Mouse (Mus musculus) adrenal gland, postnatal 25 days (tissue): ENCODE measurements around the gene Runx3. TPM values are rescaled to one million over a fixed set of nuclear protein-coding genes. Genes with fewer than 3 reads are reported as not detected.
"Not testable (repeated sequence)": the region's sequence is repeated elsewhere in the genome, so short reads cannot be mapped to it uniquely, and the experiment has no call there.

Experiments used
- DNase-seq: peaks from one replicate; pipeline ENCODE4 v3.0.0; 2021; ENCODE audit warnings: mixed read lengths
- total RNA-seq: library from RNA; stranded (reverse); gene quantifications from 2 replicates; pipeline ENCODE4 v1.2.3, GENCODE M21; 2021

Runx3 gene
- total RNA-seq, 1 experiment from 2014 or later = 1.0 TPM

DNA sequence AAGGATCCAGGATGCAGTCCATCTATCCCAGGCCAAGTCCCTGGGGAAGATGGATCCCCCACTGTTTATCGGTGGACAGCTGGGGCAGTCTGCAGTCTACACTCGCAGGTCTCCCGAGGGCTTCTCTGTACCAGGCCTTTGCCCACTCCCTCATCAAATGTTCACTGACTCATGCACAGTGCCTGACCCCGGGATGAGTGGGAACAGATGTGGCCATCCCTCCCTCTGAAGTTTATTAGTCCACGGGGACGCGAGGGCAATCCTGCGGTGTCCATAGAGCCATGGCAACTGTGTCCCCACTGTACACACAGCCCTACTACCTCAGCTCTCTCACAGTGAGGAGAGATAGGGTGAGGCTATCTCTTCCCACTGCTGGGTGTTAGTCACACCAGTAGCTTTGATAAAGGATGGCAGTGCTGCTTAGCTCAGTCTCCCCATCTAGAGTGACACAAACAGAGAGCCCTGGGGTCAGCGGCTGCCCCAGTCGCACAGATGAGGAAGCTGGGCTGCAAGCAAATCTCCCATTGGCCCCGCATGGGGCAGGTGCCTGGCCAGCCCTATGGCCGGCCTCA is 50.9 kb downstream of the Runx3 start:
- no peak for DNase-seq

DNA sequence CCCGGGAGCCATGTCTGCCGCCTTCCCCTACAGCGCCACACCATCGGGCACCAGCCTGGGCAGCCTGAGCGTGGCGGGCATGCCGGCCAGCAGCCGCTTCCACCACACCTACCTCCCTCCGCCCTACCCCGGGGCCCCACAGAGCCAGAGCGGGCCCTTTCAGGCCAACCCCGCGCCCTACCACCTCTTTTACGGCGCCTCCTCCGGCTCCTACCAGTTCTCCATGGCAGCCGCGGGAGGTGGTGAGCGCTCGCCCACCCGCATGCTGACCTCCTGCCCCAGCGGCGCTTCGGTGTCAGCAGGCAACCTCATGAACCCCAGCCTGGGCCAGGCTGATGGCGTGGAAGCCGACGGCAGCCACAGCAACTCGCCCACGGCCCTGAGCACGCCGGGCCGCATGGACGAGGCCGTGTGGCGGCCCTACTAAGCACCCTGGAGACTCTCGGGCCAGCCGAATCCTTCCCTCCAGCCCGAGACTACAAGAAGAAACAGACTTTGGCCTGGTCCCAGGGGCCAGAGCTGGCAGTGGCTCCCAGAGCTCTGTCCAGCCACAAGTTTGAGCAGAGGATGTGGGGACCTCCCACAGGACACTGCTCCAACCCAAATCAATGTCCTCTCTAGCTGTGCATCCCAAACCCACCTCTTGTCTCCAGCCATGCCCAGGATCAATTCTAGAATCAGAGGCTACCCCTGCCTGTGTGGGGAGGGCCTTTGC is 55.1 kb downstream of the Runx3 start:
- DNase-seq = no peak

DNA sequence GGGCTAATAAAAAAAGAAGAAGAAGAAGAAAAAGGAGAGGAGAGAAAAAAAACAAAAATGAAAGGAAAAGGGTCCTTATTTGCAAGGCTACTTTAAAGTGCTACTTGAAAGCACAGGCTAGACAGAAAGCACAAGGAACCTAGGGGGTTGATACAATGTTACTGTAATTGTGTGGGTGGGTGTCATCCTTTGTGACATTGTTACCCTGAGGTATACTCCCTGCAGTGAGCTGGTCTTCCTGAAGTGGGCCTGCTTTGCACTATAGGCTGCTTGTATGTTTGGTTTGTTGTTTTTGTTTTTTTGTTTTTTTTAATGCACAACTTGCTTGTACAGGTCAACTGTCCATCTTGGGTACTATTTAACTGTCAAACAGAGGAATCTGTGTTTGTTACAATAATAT is 57.1 kb downstream of the Runx3 start:
- no peak for DNase-seq

DNA sequence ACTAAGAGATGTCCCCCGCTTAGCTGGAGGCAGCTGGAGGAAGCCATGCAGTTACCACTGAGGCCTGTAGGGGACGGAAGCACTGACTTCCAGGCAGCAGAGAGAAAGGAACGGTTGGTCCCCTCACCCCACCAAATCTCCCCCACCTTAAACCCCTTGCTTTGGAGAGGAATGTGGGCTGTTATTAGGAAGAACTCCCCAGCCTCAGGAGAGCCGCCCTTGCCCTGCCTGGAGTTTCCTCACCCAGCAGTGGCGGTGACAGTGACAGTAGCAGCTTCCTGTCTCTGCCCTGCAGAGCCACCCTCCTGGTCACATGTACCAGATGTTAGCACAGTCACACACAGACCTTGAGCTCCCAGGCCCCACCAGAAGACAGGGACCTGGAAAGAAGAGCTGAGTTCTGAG is 58.6 kb downstream of the Runx3 start:
- peak; percentile 50 for DNase-seq

DNA sequence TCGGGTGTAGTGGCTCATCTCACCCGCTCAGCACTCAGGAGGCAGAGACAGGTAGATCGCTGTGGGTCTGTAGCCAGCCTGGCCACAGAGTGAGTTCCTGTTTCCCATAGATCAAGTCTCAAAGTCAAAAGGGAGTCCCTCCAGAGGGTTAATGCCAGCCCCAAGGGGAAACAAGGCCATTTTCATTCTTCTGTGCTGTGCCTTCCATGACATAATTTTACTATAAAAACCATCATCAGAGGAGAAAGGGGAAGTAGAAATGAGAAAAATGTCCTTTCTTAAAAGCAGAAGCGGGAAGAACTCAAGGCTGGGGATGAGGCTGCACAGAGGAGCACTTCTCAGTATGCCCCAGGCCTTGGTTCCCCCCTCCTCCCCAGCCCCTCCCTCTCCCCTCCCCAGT is 61.4 kb downstream of the Runx3 start:
- DNase-seq = no peak

DNA sequence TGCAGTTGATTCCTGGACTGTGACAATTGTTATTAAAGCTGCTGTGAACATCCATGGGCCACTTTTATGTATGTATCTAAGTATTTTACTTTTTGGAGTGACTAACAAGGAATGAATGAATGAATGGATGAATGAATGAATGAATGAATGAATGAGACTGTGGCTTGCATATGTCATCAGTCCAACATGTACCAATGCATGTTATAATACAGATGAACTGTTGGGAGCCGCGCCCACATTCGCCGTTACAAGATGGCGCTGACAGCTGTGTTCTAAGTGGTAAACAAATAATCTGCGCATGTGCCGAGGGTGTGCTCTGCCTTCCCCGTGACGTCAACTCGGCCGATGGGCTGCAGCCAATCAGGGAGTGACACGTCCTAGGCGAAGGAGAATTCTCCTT is 63.8 kb downstream of the Runx3 start:
- DNase-seq = not testable (repeated sequence)

DNA sequence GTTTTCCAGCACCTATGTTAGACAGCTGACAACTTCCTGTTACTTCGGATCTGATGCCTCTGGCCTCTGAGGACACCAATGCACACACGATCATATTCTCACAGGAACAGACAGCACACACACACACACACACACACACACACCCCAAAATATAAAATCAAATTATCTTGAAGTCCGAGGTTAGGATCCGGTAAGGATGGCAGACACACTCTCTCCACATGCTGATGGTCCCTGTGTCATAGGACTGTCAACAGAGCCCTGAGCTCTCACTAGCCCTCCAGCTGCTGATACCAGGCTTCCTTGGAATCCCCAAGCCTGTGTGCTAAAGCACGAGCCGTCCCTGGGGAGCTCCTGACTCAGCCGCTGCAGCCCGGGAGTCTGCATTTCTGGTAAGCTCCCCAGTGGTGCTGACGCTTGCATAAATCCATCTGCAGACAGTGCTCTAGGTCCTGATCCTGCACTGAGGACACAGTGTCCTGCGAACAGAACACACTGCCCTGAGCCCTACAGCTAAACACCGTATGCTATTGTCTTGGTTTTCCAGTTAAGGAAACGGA is 69.1 kb downstream of the Runx3 start:
- DNase-seq = no peak

DNA sequence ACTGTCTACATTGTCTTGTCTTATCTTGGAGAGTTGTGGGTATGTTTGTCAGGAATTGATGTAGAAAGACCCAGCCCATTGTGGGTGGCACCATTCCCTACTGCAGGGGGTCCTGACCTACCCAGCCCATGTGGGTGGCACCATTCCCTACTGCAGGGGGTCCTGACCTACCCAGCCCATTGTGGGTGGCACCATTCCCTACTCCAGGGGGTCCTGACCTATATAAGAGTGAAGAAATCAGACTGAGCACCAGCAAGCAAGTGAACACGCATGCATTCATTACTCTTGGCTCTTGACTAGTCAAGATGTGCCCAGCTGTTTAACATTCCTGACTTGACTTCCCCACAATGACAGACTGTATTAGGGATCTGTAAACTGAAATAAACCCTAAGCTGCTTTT is 69.9 kb downstream of the Runx3 start:
- no peak for DNase-seq

DNA sequence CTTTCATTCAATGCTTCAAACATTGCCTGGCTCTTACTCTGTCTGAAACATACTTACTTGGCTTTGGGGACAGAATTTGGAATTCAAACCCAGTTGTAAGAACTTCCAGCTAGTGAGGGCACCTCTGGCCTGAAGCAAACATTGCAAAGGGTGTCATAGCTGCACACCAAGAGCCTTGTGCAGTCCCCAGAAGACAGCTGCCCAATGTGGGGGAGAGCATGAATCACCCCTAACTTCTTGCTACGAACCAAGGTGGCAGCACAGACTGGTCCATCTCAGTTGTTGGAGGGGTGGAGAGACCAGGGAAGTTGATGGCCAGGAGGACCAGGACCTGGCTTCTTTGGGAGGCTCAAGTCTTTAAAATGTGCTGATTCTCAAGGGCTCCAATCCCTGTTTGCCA is 70.7 kb downstream of the Runx3 start:
- no peak for DNase-seq

DNA sequence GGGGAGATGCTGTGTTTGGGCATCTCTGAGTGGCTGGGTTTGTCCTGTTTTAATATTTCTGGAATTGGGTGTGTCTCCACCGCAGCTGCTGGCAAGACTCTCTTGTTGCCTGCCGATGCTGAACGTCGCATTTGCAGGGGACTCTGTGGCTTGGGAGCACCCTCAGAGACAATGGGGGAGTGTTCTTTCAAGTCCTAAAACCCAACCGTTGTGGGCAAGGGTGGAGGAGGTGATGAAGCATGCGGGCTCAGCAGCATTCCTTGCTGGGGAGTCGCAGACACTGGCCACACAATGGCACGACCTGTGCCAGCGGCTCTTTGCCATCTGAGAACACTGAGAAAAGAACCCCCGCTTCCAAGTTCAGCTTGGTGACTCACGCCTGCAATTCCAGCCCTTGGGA is 71.2 kb downstream of the Runx3 start:
- DNase-seq = no peak

DNA sequence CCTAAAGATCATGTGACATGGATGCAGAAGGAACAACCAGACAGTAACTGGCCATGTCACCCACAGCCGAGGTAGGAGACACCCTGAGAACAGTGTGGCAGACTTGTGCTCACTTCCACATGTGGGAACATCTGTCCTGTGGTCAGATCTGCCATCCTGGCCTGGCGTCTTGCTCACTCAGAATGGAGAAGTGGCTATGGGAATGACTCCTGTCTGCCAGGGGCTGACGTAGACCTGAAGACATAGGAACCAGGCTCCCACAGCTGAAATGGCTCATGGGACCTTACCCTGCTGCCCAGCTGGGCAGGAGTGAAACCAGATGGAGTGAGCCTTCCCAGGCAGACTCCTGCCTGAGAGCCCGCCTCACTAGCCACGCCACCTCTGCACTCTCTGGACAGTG is 72.4 kb downstream of the Runx3 start:
- no peak for DNase-seq

DNA sequence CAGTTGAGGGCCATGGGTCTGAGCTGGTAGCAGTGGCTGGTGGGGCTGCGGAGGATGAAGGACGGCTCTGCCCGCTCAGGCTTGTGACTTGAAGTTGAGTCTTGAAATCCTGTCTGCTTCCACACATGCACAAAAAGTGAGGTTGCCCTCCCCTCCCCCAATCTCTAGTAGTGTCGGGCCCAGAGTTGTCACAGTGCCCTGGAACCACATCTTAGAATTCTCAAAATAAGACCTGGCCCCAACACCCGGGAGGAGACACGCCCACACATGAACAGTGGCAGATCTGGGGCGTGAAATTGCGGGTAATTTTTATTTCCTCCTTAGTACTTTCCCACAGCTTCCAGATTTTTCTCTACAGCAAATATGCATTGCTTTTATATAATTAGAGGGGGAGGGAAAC is 77.4 kb downstream of the Runx3 start:
- no peak for DNase-seq

DNA sequence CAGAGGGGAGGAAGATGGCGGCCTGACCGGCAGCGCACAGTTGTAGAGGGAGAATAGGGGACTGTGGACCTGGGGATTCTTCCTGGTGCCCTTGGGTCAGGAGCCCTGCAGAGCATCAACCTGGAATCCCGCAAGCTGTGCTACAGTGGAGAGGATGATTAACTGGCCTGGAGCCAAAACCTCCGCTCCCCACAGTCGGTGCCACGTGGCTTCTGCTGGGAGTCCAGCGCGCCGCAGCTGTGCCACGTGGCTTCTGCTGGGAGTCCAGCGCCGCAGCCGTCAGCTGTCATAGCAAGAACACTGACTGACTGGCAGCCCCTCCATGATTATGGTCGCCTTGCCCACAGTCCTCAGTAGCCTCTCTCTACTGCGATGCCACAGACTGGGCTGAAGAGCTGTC is 81.3 kb downstream of the Runx3 start:
- DNase-seq = no peak

DNA sequence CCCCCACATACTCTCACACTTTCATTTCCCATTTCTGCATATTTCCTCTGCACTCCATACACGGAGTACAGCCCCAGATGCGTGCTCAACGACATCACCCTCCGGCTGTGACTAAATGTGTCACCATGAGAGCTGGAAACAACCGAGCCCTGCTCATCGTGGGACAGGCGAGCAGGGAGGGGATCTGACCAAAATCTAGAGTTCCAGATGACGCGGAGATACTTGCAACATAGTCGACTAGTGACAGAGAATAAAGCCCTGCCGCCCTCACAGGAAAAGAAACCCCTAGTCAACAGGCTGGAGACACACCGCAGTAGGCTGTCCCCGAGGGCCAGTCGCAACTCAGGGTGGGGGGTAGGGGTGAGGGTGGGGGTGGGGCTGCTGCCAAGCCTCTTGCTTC is 82.8 kb downstream of the Runx3 start:
- DNase-seq = no peak

DNA sequence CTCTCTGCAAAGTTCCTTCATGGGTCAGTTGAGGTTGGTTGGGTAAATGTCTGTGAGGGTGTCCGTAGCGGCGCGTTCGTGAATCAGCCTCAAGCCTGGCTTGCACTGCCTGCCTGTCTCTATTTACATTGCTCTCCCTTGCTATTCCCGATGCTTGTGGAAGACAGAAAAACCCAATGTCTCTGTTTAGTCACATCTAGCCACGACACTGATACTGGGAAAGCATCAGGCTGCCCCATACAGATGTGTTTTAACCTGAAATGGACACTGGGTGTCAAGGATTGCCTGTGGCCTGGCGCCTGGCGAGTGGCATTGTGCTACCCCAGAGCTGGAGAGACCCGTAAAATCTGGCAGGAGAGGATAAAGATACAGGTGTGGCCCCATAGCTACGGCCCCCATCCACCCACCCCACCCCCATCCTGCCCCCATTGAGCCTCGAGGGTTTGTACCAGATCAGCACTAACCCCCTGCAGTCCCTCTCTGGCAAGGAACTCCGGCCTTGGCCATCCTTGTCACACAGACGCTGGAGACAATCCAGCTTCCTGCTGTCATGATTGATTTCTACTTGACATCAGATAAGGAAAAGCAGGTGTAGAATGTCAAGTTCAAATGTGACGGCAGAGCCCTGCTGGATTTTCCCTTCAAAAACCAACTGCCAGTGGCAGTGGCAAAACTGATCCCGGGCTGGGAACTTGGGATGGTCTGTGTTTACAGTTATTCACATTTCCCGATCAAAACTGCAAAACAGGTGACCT is 83.5 kb downstream of the Runx3 start:
- peak; percentile 20 for DNase-seq

DNA sequence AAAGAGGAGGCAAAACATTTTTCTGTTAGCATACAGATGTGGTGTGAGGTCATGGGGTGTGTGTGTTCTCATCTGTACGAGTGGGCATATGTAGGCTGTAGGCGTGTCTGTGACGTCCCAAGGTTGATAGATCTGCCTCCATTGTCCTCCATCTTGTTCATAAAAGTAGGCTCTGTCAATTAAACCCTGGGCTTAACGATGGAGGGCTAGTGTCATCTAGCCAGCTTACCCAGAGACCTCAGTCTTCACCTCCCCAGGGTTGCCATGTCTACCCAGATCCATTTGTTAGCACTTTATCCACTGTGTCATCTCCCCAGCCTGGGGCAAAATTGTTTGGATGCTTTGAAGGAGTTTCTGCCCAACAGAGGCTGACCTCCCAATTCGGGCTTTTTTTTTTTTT is 84.2 kb downstream of the Runx3 start:
- DNase-seq = no peak

DNA sequence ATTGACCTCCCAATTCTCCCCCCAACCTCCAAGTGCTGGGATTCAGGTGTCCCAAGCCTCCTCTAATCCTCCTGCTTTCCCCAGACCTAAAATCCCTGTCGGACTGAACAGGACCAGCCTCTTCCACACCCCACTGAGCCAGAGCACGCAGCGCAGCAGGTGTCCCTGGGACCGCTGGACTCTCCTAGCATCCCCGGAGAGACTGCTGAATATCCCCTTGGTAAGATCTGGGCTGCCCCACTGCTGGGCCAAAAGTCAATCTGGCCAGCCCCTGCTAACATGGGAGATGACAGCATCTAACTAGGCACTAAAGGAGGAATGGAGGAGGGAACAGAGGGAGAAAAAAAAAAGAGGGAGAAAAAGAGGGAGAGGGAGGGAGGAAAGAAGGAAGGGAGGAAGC is 84.8 kb downstream of the Runx3 start:
- no peak for DNase-seq

DNA sequence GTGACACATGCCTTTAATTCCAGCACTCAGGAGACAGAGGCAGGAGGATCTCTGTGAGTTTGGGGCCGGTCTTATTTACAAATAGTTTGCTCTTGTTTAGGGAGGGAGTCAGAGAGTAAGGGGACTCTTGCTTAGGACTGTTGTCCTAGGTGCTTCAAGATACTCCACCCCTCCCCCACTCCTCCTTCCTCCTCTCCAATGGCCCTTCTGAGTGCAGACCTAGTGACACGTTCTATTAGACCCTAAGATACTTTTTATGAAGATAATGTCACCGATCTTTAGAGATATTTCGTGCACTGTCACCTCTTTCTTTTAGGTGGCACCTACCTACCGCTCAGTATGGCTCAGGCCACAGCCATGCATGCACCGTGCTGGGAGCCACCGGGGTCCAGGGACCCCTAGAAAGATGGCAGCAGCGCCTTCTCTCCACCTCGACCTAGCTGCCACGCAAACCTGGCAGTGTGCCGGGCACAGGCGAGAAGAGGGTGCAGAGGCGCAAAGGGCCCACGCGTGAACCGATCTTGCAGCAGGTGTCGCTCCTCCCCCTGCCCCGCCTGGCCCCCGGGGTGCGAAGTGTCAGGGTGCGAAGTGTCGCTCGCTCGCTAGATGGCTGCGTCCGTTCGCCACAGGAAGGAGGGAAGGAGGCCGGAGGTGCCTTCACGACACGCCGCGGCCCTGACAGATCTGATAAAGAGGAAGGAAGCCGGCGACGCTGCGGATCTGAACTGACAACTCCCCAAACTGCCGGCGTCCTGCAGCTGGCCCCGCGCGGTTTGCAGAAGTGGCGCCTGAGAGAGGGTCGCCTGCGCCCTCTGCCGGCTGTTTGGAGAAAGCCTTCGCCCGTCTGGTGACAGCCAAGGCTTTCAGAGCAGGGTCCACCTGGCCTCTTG is 85.5 kb downstream of the Runx3 start:
- peak; percentile 85 for DNase-seq

DNA sequence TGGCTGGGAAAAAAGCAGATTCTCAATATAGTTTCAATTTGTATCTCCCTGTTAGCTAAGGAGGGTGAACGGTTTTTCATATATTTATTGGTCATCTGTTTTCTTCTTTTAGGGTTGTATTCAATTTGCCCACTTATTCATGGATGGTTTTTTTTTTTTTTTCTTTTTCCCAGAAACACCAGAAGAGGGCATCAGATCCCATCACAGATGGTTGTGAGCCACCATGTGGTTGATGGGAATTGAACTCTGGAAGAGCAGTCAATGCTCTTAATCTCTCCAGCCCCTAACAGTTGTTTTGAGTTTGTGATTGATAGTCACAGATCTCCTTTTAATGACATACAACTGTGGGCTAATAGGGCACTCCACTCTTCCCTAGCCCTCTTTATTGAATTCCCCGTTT is 89.4 kb downstream of the Runx3 start:
- DNase-seq = no peak

DNA sequence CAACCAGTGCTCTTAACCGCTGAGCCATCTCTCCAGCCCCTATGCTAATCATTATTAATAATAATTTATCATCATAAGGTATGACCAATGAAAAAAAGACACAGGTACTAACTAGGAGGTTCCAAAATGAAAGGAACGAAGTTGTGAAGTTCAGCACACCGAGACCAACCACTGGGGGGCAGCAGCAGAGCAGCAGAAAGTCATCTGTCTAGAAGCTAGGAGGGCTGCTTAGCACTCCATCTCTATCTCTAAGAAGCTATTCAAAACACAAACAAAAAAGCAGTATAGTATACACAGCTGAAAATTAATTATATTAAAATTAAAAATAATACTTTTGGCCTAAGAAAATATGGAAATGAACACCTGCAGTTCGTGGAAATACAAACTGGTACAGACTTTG is 99.2 kb downstream of the Runx3 start:
- DNase-seq = peak; percentile 83

DNA sequence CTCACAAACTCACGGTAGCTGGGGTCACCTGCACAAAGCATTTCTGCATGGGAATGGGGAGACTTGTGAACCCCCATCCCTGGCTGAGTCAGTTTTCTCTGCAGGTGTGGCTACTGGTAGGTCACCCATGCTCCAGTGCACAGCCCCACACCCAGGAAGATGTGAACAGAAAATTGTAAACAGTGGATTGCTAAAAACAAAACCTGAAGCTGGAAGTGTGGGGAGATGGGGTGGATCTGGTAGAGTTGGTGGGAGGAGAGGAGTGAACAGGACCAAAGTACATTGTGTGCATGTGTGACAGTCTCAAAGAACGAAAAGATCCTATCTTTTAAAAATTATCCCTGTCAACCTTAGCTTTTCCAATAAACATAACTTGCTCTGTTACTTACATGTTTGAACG is 100.2 kb downstream of the Runx3 start:
- no peak for DNase-seq

DNA sequence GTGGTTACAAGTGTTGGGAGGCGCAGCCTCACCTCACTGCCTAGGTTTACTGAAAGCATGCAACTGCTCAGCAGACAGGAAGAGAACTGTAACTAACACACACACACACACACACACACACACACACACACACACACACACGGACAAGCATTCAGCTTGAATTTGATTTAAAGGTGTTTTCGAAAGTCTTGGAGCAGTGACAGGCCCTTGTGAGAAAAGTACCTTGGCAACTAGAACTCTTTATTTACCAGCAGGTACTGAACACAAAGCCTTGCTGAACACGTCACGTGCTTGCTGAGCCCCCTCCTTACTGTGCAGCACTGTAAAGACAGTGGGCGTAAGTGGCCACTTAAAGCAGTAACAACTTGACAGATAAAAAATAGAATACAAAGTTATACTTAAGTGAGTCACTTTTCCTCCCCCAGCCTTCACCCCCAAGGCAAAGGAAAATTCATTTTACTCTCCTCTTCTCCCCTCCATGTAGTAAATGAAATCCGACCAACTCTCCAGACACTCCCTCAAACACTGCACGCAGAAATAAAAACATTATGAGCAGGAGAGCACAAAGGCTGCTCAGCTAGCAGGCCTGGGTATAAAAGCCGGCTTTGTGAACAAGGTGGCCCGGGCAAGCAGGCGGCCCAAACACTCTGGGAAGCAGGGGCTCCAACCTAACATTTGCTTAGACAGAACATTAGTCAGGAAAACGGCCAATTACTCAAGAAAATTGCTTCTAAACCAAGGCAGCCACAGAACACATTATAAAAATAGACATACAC is 101.4 kb downstream of the Runx3 start:
- no peak for DNase-seq
